Mouse (Mus musculus) liver, adult 2 months (tissue): ENCODE data around the gene Hoxa7. TPM values are rescaled to one million over a fixed set of nuclear protein-coding genes. Genes with fewer than 3 reads are reported as not detected.

Experiments used
- DNase-seq: peaks from one replicate; pipeline ENCODE4 v3.0.0-alpha.2; 2011; ENCODE audit warnings: low read depth, low spot score; ENCODE audit errors: extremely low read depth
- H3K27ac ChIP-seq: fragments of 200-500 bp; replicated peaks from 2 replicates; pipeline ENCODE4 v1.5.1; 2012; ENCODE audit warnings: low read depth, mild to moderate bottlenecking, control low read depth, inconsistent platforms, low read length; ENCODE audit not compliant: insufficient read depth
- H3K27me3 ChIP-seq: fragments of 200-500 bp; 2 replicates; pipeline ENCODE4 v1.6.1; 2012; ENCODE audit warnings: mild to moderate bottlenecking, moderate library complexity, low read length, inconsistent platforms; ENCODE audit not compliant: control insufficient read depth, insufficient read depth
- H3K36me3 ChIP-seq: fragments of 200-500 bp; 2 replicates; pipeline ENCODE4 v1.6.1; 2012; ENCODE audit warnings: low read length, inconsistent platforms; ENCODE audit not compliant: control insufficient read depth, insufficient read depth
- H3K4me1 ChIP-seq: fragments of 200-500 bp; 2 replicates; pipeline ENCODE4 v1.6.1; 2011; ENCODE audit warnings: low read length; ENCODE audit not compliant: control insufficient read depth, insufficient read depth
- H3K4me3 ChIP-seq: fragments of 200-500 bp; 2 replicates; pipeline ENCODE4 v1.5.1; 2011; ENCODE audit warnings: low read depth, mild to moderate bottlenecking, control low read depth, low read length, moderate library complexity; ENCODE audit not compliant: insufficient read depth
- H3K79me2 ChIP-seq: fragments of 200-500 bp; 2 replicates; pipeline ENCODE4 v1.6.1; 2012; ENCODE audit warnings: inconsistent platforms, mild to moderate bottlenecking, low read length, moderate library complexity; ENCODE audit not compliant: control insufficient read depth, insufficient read depth
- H3K9ac ChIP-seq: fragments of 200-500 bp; 2 replicates; pipeline ENCODE4 v1.6.1; 2012; ENCODE audit warnings: low read depth, mild to moderate bottlenecking, control low read depth, inconsistent platforms, low read length
- CTCF ChIP-seq: fragments of 200-500 bp; IDR thresholded peaks from 2 replicates; pipeline ENCODE4 v1.5.1; 2011; ENCODE audit warnings: low read depth, low read length, control low read depth
- POLR2A ChIP-seq: fragments of 200-500 bp; IDR thresholded peaks from 2 replicates; pipeline ENCODE4 v1.6.1; 2011; ENCODE audit warnings: low read length, control low read depth; ENCODE audit not compliant: insufficient read depth; ENCODE audit errors: extremely low read depth
- WGBS: fragments of 180-500 bp; shearing (Covaris S2); methylation state at CpG from one replicate; pipeline ENCODE4 v1.1.7; 2018; 5-methylcytosine and 5-hydroxymethylcytosine counted together
- polyA plus RNA-seq: library from polyadenylated mRNA; depleted of rRNA; stranded (reverse); fragments of >200 nt; gene quantifications from 2 replicates; pipeline ENCODE4 v1.2.3, GENCODE M21; 2012
- total RNA-seq: library from RNA; depleted of rRNA; stranded (reverse); fragments of >200 nt; gene quantifications from 2 replicates; pipeline ENCODE4 v1.2.3, GENCODE M21; 2014

Gene Hoxa7
- total and polyA plus RNA-seq, 2 experiments = 0.04 TPM; not detected in 1

GRCm38 (mm10) chr6:52267221-52267620 lies 45.6 kb upstream of the Hoxa7 start:
- H3K79me2 ChIP-seq = no peaks in the 10 kb centered on the region
- WGBS = 35% methylated on average over 5 of the region's 5 CpGs
- no peak overlapping the region for H3K9ac ChIP-seq
- H3K36me3 ChIP-seq = no peaks in the 10 kb centered on the region
- TF ChIP-seq CTCF = no peak
- TF ChIP-seq POLR2A = no peak
- no peak overlapping the region for H3K4me3 ChIP-seq
- 0 out of 2 replicates have a peak, but pooled peaks cover 4% of the 10 kb centered on the region for H3K4me1 ChIP-seq
- peaks cover 40% of the 10 kb centered on the region for H3K27me3 ChIP-seq
- no peak overlapping the region for H3K27ac ChIP-seq
- DNase-seq = no peak

DNA sequence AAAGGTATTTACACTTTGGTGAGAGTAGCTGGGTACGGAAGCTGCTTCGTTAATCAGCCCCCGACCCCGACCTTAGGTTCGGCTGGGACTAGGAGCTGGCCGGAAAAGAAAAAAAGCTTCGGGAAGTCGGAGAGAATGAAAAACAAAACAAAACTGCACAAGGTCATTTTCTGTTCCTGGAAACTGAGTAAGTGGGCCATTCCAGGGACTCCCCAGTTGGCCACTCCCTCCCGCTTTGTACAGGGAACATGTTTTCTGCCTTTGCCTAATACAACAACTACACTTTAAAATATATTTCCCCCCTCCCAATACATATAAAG lies 45.0 kb upstream of the Hoxa7 start:
- no peak overlapping the region for H3K4me3 ChIP-seq
- no peak overlapping the region for H3K9ac ChIP-seq
- WGBS = 8% methylated on average over 9 of the region's 9 CpGs
- no peak for DNase-seq
- no peaks in the 10 kb centered on the region for H3K79me2 ChIP-seq
- no peak overlapping the region for H3K27ac ChIP-seq
- TF ChIP-seq CTCF (no peak), POLR2A (no peak)
- peaks cover 44% of the 10 kb centered on the region for H3K27me3 ChIP-seq
- H3K4me1 ChIP-seq = 0 out of 2 replicates have a peak, but pooled peaks cover 4% of the 10 kb centered on the region
- H3K36me3 ChIP-seq = no peaks in the 10 kb centered on the region

DNA sequence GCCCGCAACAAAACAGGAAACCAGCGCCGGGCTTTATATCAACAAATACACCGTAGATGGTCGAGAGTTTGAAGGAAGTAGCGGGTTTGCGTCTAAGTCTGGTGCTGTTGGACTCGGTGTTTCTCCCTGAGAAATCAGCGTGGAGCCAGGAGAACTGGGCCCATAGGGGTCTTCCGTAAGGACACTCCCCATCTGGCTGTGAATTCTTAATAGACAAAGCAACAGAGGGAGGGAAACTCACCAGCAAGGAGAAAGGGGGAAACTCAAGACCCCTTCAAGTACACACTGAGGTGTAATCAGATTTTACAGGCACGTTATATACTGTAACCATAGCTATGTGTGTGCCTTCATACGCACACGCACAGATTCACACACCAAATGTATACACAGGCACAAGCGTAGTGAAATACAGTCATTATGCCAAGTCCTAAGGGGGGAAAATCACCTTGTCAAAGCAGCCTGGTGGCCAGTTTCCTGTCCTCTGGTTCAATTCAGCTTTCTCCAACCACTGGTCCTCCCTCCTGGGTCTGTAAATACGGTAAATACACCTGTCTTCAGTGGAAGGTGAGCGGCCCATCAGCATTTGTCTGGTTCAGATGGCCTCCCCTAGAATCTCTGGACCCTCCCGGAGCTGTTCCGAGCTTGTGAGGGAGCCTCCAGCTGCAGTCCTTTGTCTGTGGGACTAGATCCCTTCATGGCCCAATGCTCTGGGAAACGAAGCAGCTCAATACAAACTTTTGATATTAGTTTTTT lies 44.4 kb upstream of the Hoxa7 start:
- H3K36me3 ChIP-seq = no peaks in the 10 kb centered on the region
- H3K4me1 ChIP-seq = 0 out of 2 replicates have a peak, but pooled peaks cover 6% of the 10 kb centered on the region
- no peak overlapping the region for H3K9ac ChIP-seq
- no peak overlapping the region for H3K4me3 ChIP-seq
- H3K79me2 ChIP-seq = no peaks in the 10 kb centered on the region
- H3K27ac ChIP-seq = no peak overlapping the region
- no peak for TF ChIP-seq POLR2A
- TF ChIP-seq CTCF = no peak
- H3K27me3 ChIP-seq = peaks cover 47% of the 10 kb centered on the region
- WGBS = 6% methylated on average over 19 of the region's 19 CpGs
- DNase-seq = no peak

GRCm38 (mm10) chr6:52265306-52265912 lies 43.8 kb upstream of the Hoxa7 start:
- H3K27ac ChIP-seq = no peak overlapping the region
- no peaks in the 10 kb centered on the region for H3K36me3 ChIP-seq
- H3K4me1 ChIP-seq = 0 out of 2 replicates have a peak, but pooled peaks cover 2% of the 10 kb centered on the region
- H3K79me2 ChIP-seq = no peaks in the 10 kb centered on the region
- peaks cover 47% of the 10 kb centered on the region for H3K27me3 ChIP-seq
- no peak for DNase-seq
- TF ChIP-seq CTCF (no peak), POLR2A (no peak)
- H3K4me3 ChIP-seq = no peak overlapping the region
- WGBS = 6% methylated on average over 18 of the region's 18 CpGs
- no peak overlapping the region for H3K9ac ChIP-seq

- H3K36me3 ChIP-seq = no peaks in the 10 kb centered on the region
- no peak for DNase-seq
- no peak overlapping the region for H3K9ac ChIP-seq
- H3K4me3 ChIP-seq = no peak overlapping the region
- 0 out of 2 replicates have a peak, but pooled peaks cover 2% of the 10 kb centered on the region for H3K4me1 ChIP-seq
- no peak overlapping the region for H3K27ac ChIP-seq
- H3K79me2 ChIP-seq = no peaks in the 10 kb centered on the region
- H3K27me3 ChIP-seq = peaks cover 47% of the 10 kb centered on the region
- 12% methylated on average over 5 of the region's 5 CpGs for WGBS
- TF ChIP-seq POLR2A = no peak
- TF ChIP-seq CTCF = no peak
Measured at GRCm38 (mm10) chr6:52264106-52264790, 42.6 kb upstream of the Hoxa7 start.

DNA sequence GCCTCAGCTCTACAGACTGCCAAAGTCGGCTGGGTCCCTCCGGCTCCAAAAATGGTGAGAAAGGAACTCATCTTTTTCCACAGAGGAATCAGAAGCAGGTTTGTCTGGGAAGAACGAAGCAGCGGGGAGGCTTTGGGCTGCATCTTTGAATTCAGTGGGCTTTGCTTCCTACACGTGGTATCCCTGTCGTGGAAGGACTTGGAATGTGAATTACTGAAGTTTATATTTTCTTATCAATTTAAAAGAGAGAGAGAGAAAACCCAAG lies 41.6 kb upstream of the Hoxa7 start:
- 4% methylated on average over 6 of the region's 6 CpGs for WGBS
- Histone ChIP-seq H3K9ac (no peak overlapping the region), H3K36me3 (no peaks in the 10 kb centered on the region), H3K27me3 (peaks cover 47% of the 10 kb centered on the region), H3K4me1 (0 out of 2 replicates have a peak, but pooled peaks cover 2% of the 10 kb centered on the region), H3K27ac (no peak overlapping the region), H3K4me3 (no peak overlapping the region), H3K79me2 (no peaks in the 10 kb centered on the region)
- no peak for DNase-seq
- TF ChIP-seq CTCF (no peak), POLR2A (no peak)
